Mouse (Mus musculus) kidney, embryonic 14.5 days (tissue): ENCODE measurements at regions not wholly inside any gene's neighbourhood (a gene's known extent, or its start where the extent isn't known, plus 50 kb on each side); places are given as distances from the start of the nearest gene placed in this dataset.
A peak's percentile ranks its signal among the peaks of the same experiment; 100 is the strongest.

Experiments
- ATAC-seq: fragments of 200-750 bp; cut with Nextera tagmentation; 2 replicates; pipeline ENCODE4 v1.8.0; 2017; ENCODE audit warnings: moderate number of reproducible peaks, mild to moderate bottlenecking, moderate TSS enrichment, moderate library complexity; ENCODE audit not compliant: low FRiP score, low TSS enrichment
- H3K27ac ChIP-seq: fragments of 300-500 bp; sonication (generic); 2 replicates; pipeline ENCODE4 v1.5.1; 2014; ENCODE audit warnings: low read depth, mild to moderate bottlenecking, low read length, moderate library complexity, mixed read lengths
- H3K27me3 ChIP-seq: fragments of 300-500 bp; sonication (generic); 2 replicates; pipeline ENCODE4 v1.6.1; 2014; ENCODE audit warnings: mild to moderate bottlenecking, low read length; ENCODE audit not compliant: control insufficient read depth, insufficient read depth
- H3K36me3 ChIP-seq: fragments of 300-500 bp; sonication (generic); 2 replicates; pipeline ENCODE4 v1.6.1; 2014; ENCODE audit warnings: low read length, mixed read lengths; ENCODE audit not compliant: control insufficient read depth, insufficient read depth
- H3K4me1 ChIP-seq: fragments of 300-500 bp; sonication (generic); 2 replicates; pipeline ENCODE4 v1.6.1; 2014; ENCODE audit warnings: low read length, mixed read lengths; ENCODE audit not compliant: control insufficient read depth, insufficient read depth
- H3K4me2 ChIP-seq: fragments of 300-500 bp; sonication (generic); replicated peaks from 2 replicates; pipeline ENCODE4 v1.6.1; 2014; ENCODE audit warnings: low read depth, mild to moderate bottlenecking, low read length
- H3K4me3 ChIP-seq: fragments of 300-500 bp; sonication (generic); 2 replicates; pipeline ENCODE4 v1.5.1; 2014; ENCODE audit warnings: mild to moderate bottlenecking, low read length
- H3K9ac ChIP-seq: fragments of 300-500 bp; sonication (generic); 2 replicates; pipeline ENCODE4 v1.6.1; 2014; ENCODE audit warnings: low read depth, mild to moderate bottlenecking, low read length, moderate library complexity
- H3K9me3 ChIP-seq: fragments of 300-500 bp; sonication (generic); 2 replicates; pipeline ENCODE4 v1.6.1; 2016; ENCODE audit warnings: low read length; ENCODE audit not compliant: control insufficient read depth
- WGBS: fragments of 180-500 bp; shearing (Covaris S2); extraction: QIAGEN DNeasy Blood & Tissue Kit; methylation state at CpG from one replicate; pipeline ENCODE4 v1.1.7; 2014; 5-methylcytosine and 5-hydroxymethylcytosine counted together

GRCm38 (mm10) chr9:83258476-83258875 is 112.0 kb upstream of the Hmgn3 start:
- H3K9me3 ChIP-seq = no peaks in the 10 kb centered on the region
- no peak for ATAC-seq
- H3K9ac ChIP-seq = no peak overlapping the region
- no peak overlapping the region for H3K27ac ChIP-seq
- H3K36me3 ChIP-seq = no peaks in the 10 kb centered on the region
- no peak overlapping the region for H3K4me2 ChIP-seq
- H3K4me3 ChIP-seq = no peak overlapping the region
- H3K4me1 ChIP-seq = no peaks in the 10 kb centered on the region
- H3K27me3 ChIP-seq = no peaks in the 10 kb centered on the region
- WGBS = 85% methylated on average over 3 of the region's 3 CpGs

- Histone ChIP-seq H3K27me3 (no peaks in the 10 kb centered on the region), H3K4me1 (no peaks in the 10 kb centered on the region), H3K4me2 (no peak overlapping the region), H3K9ac (no peak overlapping the region), H3K9me3 (no peaks in the 10 kb centered on the region), H3K36me3 (no peaks in the 10 kb centered on the region), H3K4me3 (no peak overlapping the region), H3K27ac (no peak overlapping the region)
- whole genome bisulfite sequencing = 88% methylated on average over 6 of the region's 6 CpGs
- ATAC-seq = no peak
Measured at GRCm38 (mm10) chr9:83254356-83254755, 107.9 kb upstream of the Hmgn3 start.

- H3K27ac ChIP-seq = no peak overlapping the region
- no peak overlapping the region for H3K9ac ChIP-seq
- no peaks in the 10 kb centered on the region for H3K27me3 ChIP-seq
- H3K4me3 ChIP-seq = no peak overlapping the region
- no peaks in the 10 kb centered on the region for H3K36me3 ChIP-seq
- H3K4me2 ChIP-seq = no peak overlapping the region
- ATAC-seq = no peak
- 80% methylated on average over 11 of the region's 11 CpGs for WGBS
- no peaks in the 10 kb centered on the region for H3K4me1 ChIP-seq
- no peaks in the 10 kb centered on the region for H3K9me3 ChIP-seq
Measured at GRCm38 (mm10) chr9:83253789-83254188, 107.3 kb upstream of the Hmgn3 start.

GRCm38 (mm10) chr9:83251793-83252192 is 105.3 kb upstream of the Hmgn3 start:
- Histone ChIP-seq H3K9me3 (no peaks in the 10 kb centered on the region), H3K4me3 (no peak overlapping the region), H3K27ac (no peak overlapping the region), H3K9ac (no peak overlapping the region), H3K27me3 (no peaks in the 10 kb centered on the region), H3K4me1 (no peaks in the 10 kb centered on the region; the same call in 1 of the 2 replicates), H3K36me3 (no peaks in the 10 kb centered on the region), H3K4me2 (no peak overlapping the region)
- WGBS = 65% methylated on average over 5 of the region's 5 CpGs
- ATAC-seq = no peak

GRCm38 (mm10) chr9:83249871-83250270 is 103.4 kb upstream of the Hmgn3 start:
- no peak for ATAC-seq
- no peaks in the 10 kb centered on the region for H3K27me3 ChIP-seq
- H3K4me3 ChIP-seq = no peak overlapping the region
- H3K9ac ChIP-seq = no peak overlapping the region
- no peak overlapping the region for H3K4me2 ChIP-seq
- H3K4me1 ChIP-seq = no peaks in the 10 kb centered on the region; the same call in 1 of the 2 replicates
- H3K27ac ChIP-seq = no peak overlapping the region
- no peaks in the 10 kb centered on the region for H3K9me3 ChIP-seq
- H3K36me3 ChIP-seq = no peaks in the 10 kb centered on the region
- 94% methylated on average over 5 of the region's 5 CpGs for WGBS

- 90% methylated on average over 2 of the region's 2 CpGs for WGBS
- Histone ChIP-seq H3K36me3 (no peaks in the 10 kb centered on the region), H3K27me3 (no peaks in the 10 kb centered on the region), H3K4me1 (no peaks in the 10 kb centered on the region; the same call in 1 of the 2 replicates), H3K9me3 (no peaks in the 10 kb centered on the region), H3K4me3 (no peak overlapping the region), H3K27ac (no peak overlapping the region), H3K4me2 (no peak overlapping the region), H3K9ac (no peak overlapping the region)
- ATAC-seq = no peak
Measured at GRCm38 (mm10) chr9:83248164-83248730, 101.8 kb upstream of the Hmgn3 start.

GRCm38 (mm10) chr9:83247066-83247668 is 100.7 kb upstream of the Hmgn3 start:
- Histone ChIP-seq H3K27me3 (no peaks in the 10 kb centered on the region), H3K36me3 (no peaks in the 10 kb centered on the region), H3K4me1 (no peaks in the 10 kb centered on the region; the same call in 1 of the 2 replicates), H3K9ac (no peak overlapping the region), H3K27ac (no peak overlapping the region), H3K4me3 (no peak overlapping the region), H3K4me2 (no peak overlapping the region), H3K9me3 (no peaks in the 10 kb centered on the region)
- peak; percentile 60; the same call in 1 of the 2 replicates for ATAC-seq
- WGBS = 43% methylated on average over 12 of the region's 12 CpGs

GRCm38 (mm10) chr9:83241119-83241518 is 94.6 kb upstream of the Hmgn3 start:
- Histone ChIP-seq H3K27ac (no peak overlapping the region), H3K4me3 (no peak overlapping the region), H3K36me3 (no peaks in the 10 kb centered on the region), H3K4me2 (no peak overlapping the region), H3K9ac (no peak overlapping the region), H3K9me3 (no peaks in the 10 kb centered on the region), H3K27me3 (no peaks in the 10 kb centered on the region), H3K4me1 (no peaks in the 10 kb centered on the region)
- 87% methylated on average over 4 of the region's 4 CpGs for WGBS
- ATAC-seq = no peak

- WGBS = 84% methylated on average over 10 of the region's 10 CpGs
- Histone ChIP-seq H3K36me3 (no peaks in the 10 kb centered on the region), H3K9ac (no peak overlapping the region), H3K4me3 (no peak overlapping the region), H3K4me2 (no peak overlapping the region), H3K4me1 (no peaks in the 10 kb centered on the region), H3K27me3 (no peaks in the 10 kb centered on the region), H3K27ac (no peak overlapping the region), H3K9me3 (no peaks in the 10 kb centered on the region)
- no peak for ATAC-seq
Measured at GRCm38 (mm10) chr9:83239097-83239496, 92.6 kb upstream of the Hmgn3 start.
